In the genomic region with DNA sequence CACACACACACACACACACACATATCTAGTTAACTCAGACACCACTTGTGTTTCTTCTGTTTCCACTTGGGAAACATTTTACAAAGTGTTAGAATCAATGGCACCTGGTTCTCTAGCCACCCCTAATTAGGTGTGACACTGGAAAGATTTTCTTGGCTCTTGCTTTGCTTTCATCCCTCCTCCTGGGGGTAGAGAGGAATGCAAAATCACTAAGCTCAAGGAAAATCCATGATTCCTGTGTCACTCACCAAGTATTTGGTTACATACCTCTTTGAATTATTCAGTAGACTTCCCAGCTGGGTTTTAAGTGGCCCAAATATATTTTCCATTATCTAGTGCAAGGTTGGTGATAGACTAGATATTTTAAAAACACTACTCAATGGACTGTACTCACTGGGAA, we compare ENCODE assay signal across 22 mouse cellular contexts.
DNase-seq lines count a peak whose midpoint lies in the region; ATAC-seq and TF ChIP-seq lines count a peak whose summit lies in the region.
"Had no signal": no experiment of that assay in that cellular context is flagged by ENCODE, and none has a peak within 500 bp of the region (broad histone marks: within the 10 kb centered on the region; RNA-seq: fewer than 3 reads in every experiment).

No protein-coding gene starts in this region.

- CTCF ChIA-PET in Patski (lab: Charles Lee), result interaction anchor here (0.8 to 1.4 kb wide), 4 partner anchors 9 to 28 kb away, joined by 3 to 4 read pairs (median 3); no protein-coding TSS in a partner anchor

- no peak overlapping the region for H3K4me3 ChIP-seq in midbrain, embryonic 12.5 days
- no peak overlapping the region for H3K4me3 ChIP-seq in midbrain, embryonic 11.5 days (ENCODE audit: low read depth, low read length)
- H3K4me3 ChIP-seq in embryonic fibroblast, embryonic 13.5 days (ENCODE audit: insufficient read depth, low read length), result no peak overlapping the region
- H3K4me3 ChIP-seq: embryonic facial prominence, embryonic 15.5 days; forebrain, embryonic 12.5 days; heart, embryonic 10.5 days; hindbrain, embryonic 13.5 days had no signal

- no peak overlapping the region for H3K27ac ChIP-seq in midbrain, embryonic 12.5 days (replicated peaks)
- no peak overlapping the region for H3K27ac ChIP-seq in midbrain, embryonic 11.5 days (ENCODE audit: low read depth, low read length)
- H3K27ac ChIP-seq in embryonic fibroblast, embryonic 13.5 days (ENCODE audit: insufficient read depth, low read length), result peak overlapping the region; percentile 34; the same call in 1 of the 2 replicates
- H3K27ac ChIP-seq: embryonic facial prominence, embryonic 15.5 days; forebrain, embryonic 12.5 days; heart, embryonic 10.5 days; hindbrain, embryonic 13.5 days; hindbrain, postnatal 0 days had no signal

- in situ Hi-C loops in Patski (cut with MboI; ENCODE audit: low pct_unique_long_range_greater_than_20kb), result no loop called here

- TF ChIP-seq POLR2A in embryonic fibroblast, embryonic 13.5 days (IDR thresholded peaks at IDR 0.05; ENCODE audit: low read depth, low read length), result no peak

- H3K36me3 ChIP-seq in midbrain, embryonic 12.5 days, result no peaks in the 10 kb centered on the region
- H3K36me3 ChIP-seq in midbrain, embryonic 11.5 days (ENCODE audit: control insufficient read depth, insufficient read depth, low read length), result no peaks in the 10 kb centered on the region
- H3K36me3 ChIP-seq: embryonic facial prominence, embryonic 15.5 days; forebrain, embryonic 12.5 days; heart, embryonic 10.5 days; hindbrain, embryonic 13.5 days had no signal

- DNase-seq in midbrain, embryonic 11.5 days (ENCODE audit: low spot score, missing footprints), result no peak
- DNase-seq in Patski (ENCODE audit: low read depth, low spot score), result peak; percentile 68
- peak; percentile 6 for DNase-seq in retina, embryonic 14.5 days (ENCODE audit: low spot score)
- DNase-seq in spleen, postnatal 36 days (ENCODE audit: low spot score in 2 of 2), result no peak
- DNase-seq in adrenal gland, adult 2 months, result no peak
- DNase-seq: adrenal gland, postnatal 25 days; cerebellum, adult 8-10 months; cerebellum, postnatal 14 days; forebrain, postnatal 0 days; gastrocnemius, postnatal 36 days; heart, adult 18-20 months; heart, postnatal 10 days; heart, postnatal 4 days; kidney, adult 18-20 months had no signal

- H3K9ac ChIP-seq in midbrain, embryonic 12.5 days (replicated peaks), result no peak overlapping the region
- H3K9ac ChIP-seq in midbrain, embryonic 11.5 days (ENCODE audit: low read length), result no peak overlapping the region
- H3K9ac ChIP-seq: embryonic facial prominence, embryonic 15.5 days; forebrain, embryonic 12.5 days; forebrain, postnatal 0 days; hindbrain, embryonic 13.5 days had no signal

- H3K27me3 ChIP-seq in midbrain, embryonic 12.5 days, result no peaks in the 10 kb centered on the region
- no peaks in the 10 kb centered on the region for H3K27me3 ChIP-seq in midbrain, embryonic 11.5 days (ENCODE audit: control insufficient read depth, insufficient read depth, low read length)
- H3K27me3 ChIP-seq in Patski, result no peaks in the 10 kb centered on the region
- H3K27me3 ChIP-seq: embryonic facial prominence, embryonic 15.5 days; forebrain, embryonic 12.5 days; hindbrain, embryonic 13.5 days had no signal

- POLR2A ChIA-PET in Patski (lab: Charles Lee), result no interaction called here

- ATAC-seq in midbrain, embryonic 12.5 days (ENCODE audit: low FRiP score, low read depth), result 0 out of 2 replicates have a peak, but pooled peaks have one; percentile 30
- ATAC-seq in midbrain, embryonic 11.5 days (ENCODE audit: low FRiP score), result no peak
- ATAC-seq in Patski, result peak; percentile 90
- ATAC-seq: activated CD4-positive, CD25-positive, alpha-beta regulatory T cell, adult 4 months; forebrain, postnatal 0 days; hindbrain, postnatal 0 days had no signal

- no peak overlapping the region for H3K4me2 ChIP-seq in midbrain, embryonic 12.5 days (replicated peaks)
- H3K4me2 ChIP-seq in midbrain, embryonic 11.5 days, result no peak overlapping the region
- H3K4me2 ChIP-seq: embryonic facial prominence, embryonic 15.5 days; forebrain, embryonic 12.5 days; hindbrain, embryonic 13.5 days had no signal

- TF ChIP-seq CTCF in Patski (IDR thresholded peaks at IDR 0.05), result no peak
- no peak for TF ChIP-seq CTCF in embryonic fibroblast, embryonic 13.5 days (IDR thresholded peaks at IDR 0.05; ENCODE audit: borderline replicate concordance, insufficient read depth, low read length)

- H3K4me1 ChIP-seq in midbrain, embryonic 12.5 days, result no peaks in the 10 kb centered on the region
- no peaks in the 10 kb centered on the region for H3K4me1 ChIP-seq in midbrain, embryonic 11.5 days (ENCODE audit: control insufficient read depth, insufficient read depth, low read length)
- H3K4me1 ChIP-seq in embryonic fibroblast, embryonic 13.5 days (ENCODE audit: control insufficient read depth, insufficient read depth, low read length), result no peaks in the 10 kb centered on the region; the same call in 1 of the 2 replicates
- H3K4me1 ChIP-seq: embryonic facial prominence, embryonic 15.5 days; forebrain, embryonic 12.5 days; heart, embryonic 10.5 days; hindbrain, embryonic 13.5 days had no signal

- no peaks in the 10 kb centered on the region for H3K9me3 ChIP-seq in midbrain, embryonic 12.5 days
- H3K9me3 ChIP-seq in midbrain, embryonic 11.5 days (ENCODE audit: control insufficient read depth, low read length), result no peaks in the 10 kb centered on the region
- H3K9me3 ChIP-seq: embryonic facial prominence, embryonic 15.5 days; forebrain, embryonic 12.5 days; heart, embryonic 10.5 days; hindbrain, embryonic 13.5 days had no signal

Comparison
In these comparisons a context has a peak if more than half of its experiments do, and no peak if none do; other contexts are left out.
1. DNase-seq: peak in Patski (single experiment) and retina, embryonic 14.5 days (single experiment); none in midbrain, embryonic 11.5 days (single experiment), spleen, postnatal 36 days (0 of 2) and adrenal gland, adult 2 months (single experiment).